Mouse (Mus musculus): ENCODE data around the gene Med12l. TPM values are rescaled to one million over a fixed set of nuclear protein-coding genes. Genes with fewer than 3 reads are reported as not detected.

Med12l gene
- polyA plus RNA-seq, 1 experiment from 2014 or later = 5.5 TPM

- Histone ChIP-seq H3K36me3 (ENCODE audit: control insufficient read depth, insufficient read depth, low read length) (no peaks in the 10 kb centered on the region), H3K9ac (ENCODE audit: low read length) (no peak overlapping the region), H3K4me3 (ENCODE audit: low read depth, low read length) (no peak overlapping the region), H3K4me2 (ENCODE audit: low read depth, low read length, severe bottlenecking) (no peak overlapping the region), H3K27me3 (ENCODE audit: control insufficient read depth, insufficient read depth, low read length) (no peaks in the 10 kb centered on the region), H3K4me1 (replicated peaks; ENCODE audit: control insufficient read depth, insufficient read depth, low read length) (no peaks in the 10 kb centered on the region), H3K27ac (ENCODE audit: low read depth, low read length) (no peak overlapping the region), H3K9me3 (ENCODE audit: control insufficient read depth, low read length) (no peaks in the 10 kb centered on the region)
- WGBS = 29% methylated on average over 7 of the region's 7 CpGs
- DNase-seq (ENCODE audit: low spot score) = no peak
- ATAC-seq (replicated peaks; ENCODE audit: low FRiP score) = no peak
Measured at GRCm38 (mm10) chr3:59121067-59121730, 115.6 kb downstream of the Med12l start.

- Histone ChIP-seq H3K36me3 (ENCODE audit: control insufficient read depth, insufficient read depth, low read length) (no peaks in the 10 kb centered on the region), H3K4me1 (replicated peaks; ENCODE audit: control insufficient read depth, insufficient read depth, low read length) (no peaks in the 10 kb centered on the region), H3K9me3 (ENCODE audit: control insufficient read depth, low read length) (no peaks in the 10 kb centered on the region), H3K27me3 (ENCODE audit: control insufficient read depth, insufficient read depth, low read length) (no peaks in the 10 kb centered on the region), H3K4me3 (ENCODE audit: low read depth, low read length) (no peak overlapping the region), H3K27ac (ENCODE audit: low read depth, low read length) (no peak overlapping the region), H3K4me2 (ENCODE audit: low read depth, low read length, severe bottlenecking) (no peak overlapping the region), H3K9ac (ENCODE audit: low read length) (no peak overlapping the region)
- 68% methylated on average over 7 of the region's 7 CpGs for WGBS
- ATAC-seq (replicated peaks; ENCODE audit: low FRiP score) (no peak), DNase-seq (ENCODE audit: low spot score) (no peak)
Measured at GRCm38 (mm10) chr3:59121780-59122449, 116.3 kb downstream of the Med12l start.

GRCm38 (mm10) chr3:59125022-59125421 is 119.4 kb downstream of the Med12l start:
- no peak overlapping the region for H3K9ac ChIP-seq (ENCODE audit: low read length)
- H3K4me3 ChIP-seq (ENCODE audit: low read depth, low read length) = no peak overlapping the region
- no peaks in the 10 kb centered on the region for H3K4me1 ChIP-seq (replicated peaks; ENCODE audit: control insufficient read depth, insufficient read depth, low read length)
- H3K27ac ChIP-seq (ENCODE audit: low read depth, low read length) = no peak overlapping the region
- H3K36me3 ChIP-seq (ENCODE audit: control insufficient read depth, insufficient read depth, low read length) = no peaks in the 10 kb centered on the region
- no peaks in the 10 kb centered on the region for H3K27me3 ChIP-seq (ENCODE audit: control insufficient read depth, insufficient read depth, low read length)
- DNase-seq (ENCODE audit: low spot score) = no peak
- 67% methylated on average over 5 of the region's 5 CpGs for WGBS
- no peak for ATAC-seq (replicated peaks; ENCODE audit: low FRiP score)
- H3K4me2 ChIP-seq (ENCODE audit: low read depth, low read length, severe bottlenecking) = no peak overlapping the region
- no peaks in the 10 kb centered on the region for H3K9me3 ChIP-seq (ENCODE audit: control insufficient read depth, low read length)

- no peak overlapping the region for H3K4me2 ChIP-seq (ENCODE audit: low read depth, low read length, severe bottlenecking)
- H3K27me3 ChIP-seq (ENCODE audit: control insufficient read depth, insufficient read depth, low read length) = no peaks in the 10 kb centered on the region
- WGBS = 75% methylated on average over 7 of the region's 7 CpGs
- ATAC-seq (replicated peaks; ENCODE audit: low FRiP score) = no peak
- H3K9ac ChIP-seq (ENCODE audit: low read length) = no peak overlapping the region
- H3K27ac ChIP-seq (ENCODE audit: low read depth, low read length) = no peak overlapping the region
- DNase-seq (ENCODE audit: low spot score) = no peak
- H3K9me3 ChIP-seq (ENCODE audit: control insufficient read depth, low read length) = no peaks in the 10 kb centered on the region
- H3K4me1 ChIP-seq (replicated peaks; ENCODE audit: control insufficient read depth, insufficient read depth, low read length) = no peaks in the 10 kb centered on the region
- no peak overlapping the region for H3K4me3 ChIP-seq (ENCODE audit: low read depth, low read length)
- H3K36me3 ChIP-seq (ENCODE audit: control insufficient read depth, insufficient read depth, low read length) = no peaks in the 10 kb centered on the region
Measured at GRCm38 (mm10) chr3:59125783-59126555, 120.3 kb downstream of the Med12l start.

GRCm38 (mm10) chr3:59128681-59129080 is 123.1 kb downstream of the Med12l start:
- ATAC-seq (replicated peaks; ENCODE audit: low FRiP score) (no peak), DNase-seq (ENCODE audit: low spot score) (no peak)
- H3K4me2 ChIP-seq (ENCODE audit: low read depth, low read length, severe bottlenecking) = no peak overlapping the region
- no peaks in the 10 kb centered on the region for H3K4me1 ChIP-seq (replicated peaks; ENCODE audit: control insufficient read depth, insufficient read depth, low read length)
- H3K4me3 ChIP-seq (ENCODE audit: low read depth, low read length) = no peak overlapping the region
- H3K27me3 ChIP-seq (ENCODE audit: control insufficient read depth, insufficient read depth, low read length) = no peaks in the 10 kb centered on the region
- H3K9me3 ChIP-seq (ENCODE audit: control insufficient read depth, low read length) = no peaks in the 10 kb centered on the region
- H3K9ac ChIP-seq (ENCODE audit: low read length) = no peak overlapping the region
- 84% methylated on average over 20 of the region's 20 CpGs for WGBS
- no peaks in the 10 kb centered on the region for H3K36me3 ChIP-seq (ENCODE audit: control insufficient read depth, insufficient read depth, low read length)
- H3K27ac ChIP-seq (ENCODE audit: low read depth, low read length) = no peak overlapping the region

GRCm38 (mm10) chr3:59129547-59129946 is 123.9 kb downstream of the Med12l start:
- H3K36me3 ChIP-seq (ENCODE audit: control insufficient read depth, insufficient read depth, low read length) = no peaks in the 10 kb centered on the region
- H3K4me2 ChIP-seq (ENCODE audit: low read depth, low read length, severe bottlenecking) = no peak overlapping the region
- H3K4me3 ChIP-seq (ENCODE audit: low read depth, low read length) = no peak overlapping the region
- no peak for ATAC-seq (replicated peaks; ENCODE audit: low FRiP score)
- no peak overlapping the region for H3K9ac ChIP-seq (ENCODE audit: low read length)
- no peaks in the 10 kb centered on the region for H3K9me3 ChIP-seq (ENCODE audit: control insufficient read depth, low read length)
- H3K27me3 ChIP-seq (ENCODE audit: control insufficient read depth, insufficient read depth, low read length) = no peaks in the 10 kb centered on the region
- no peaks in the 10 kb centered on the region for H3K4me1 ChIP-seq (replicated peaks; ENCODE audit: control insufficient read depth, insufficient read depth, low read length)
- WGBS = 87% methylated on average over 3 of the region's 3 CpGs
- DNase-seq (ENCODE audit: low spot score) = no peak
- no peak overlapping the region for H3K27ac ChIP-seq (ENCODE audit: low read depth, low read length)

GRCm38 (mm10) chr3:59130431-59130830 is 124.8 kb downstream of the Med12l start:
- H3K9me3 ChIP-seq (ENCODE audit: control insufficient read depth, low read length) = no peaks in the 10 kb centered on the region
- H3K36me3 ChIP-seq (ENCODE audit: control insufficient read depth, insufficient read depth, low read length) = no peaks in the 10 kb centered on the region
- no peak overlapping the region for H3K27ac ChIP-seq (ENCODE audit: low read depth, low read length)
- no peak for DNase-seq (ENCODE audit: low spot score)
- no peak overlapping the region for H3K4me3 ChIP-seq (ENCODE audit: low read depth, low read length)
- H3K4me1 ChIP-seq (replicated peaks; ENCODE audit: control insufficient read depth, insufficient read depth, low read length) = no peaks in the 10 kb centered on the region
- 66% methylated on average over 8 of the region's 8 CpGs for WGBS
- no peak for ATAC-seq (replicated peaks; ENCODE audit: low FRiP score)
- no peak overlapping the region for H3K4me2 ChIP-seq (ENCODE audit: low read depth, low read length, severe bottlenecking)
- H3K9ac ChIP-seq (ENCODE audit: low read length) = no peak overlapping the region
- no peaks in the 10 kb centered on the region for H3K27me3 ChIP-seq (ENCODE audit: control insufficient read depth, insufficient read depth, low read length)

GRCm38 (mm10) chr3:59131081-59131480 is 125.5 kb downstream of the Med12l start:
- 89% methylated on average over 4 of the region's 4 CpGs for whole genome bisulfite sequencing
- no peaks in the 10 kb centered on the region for H3K27me3 ChIP-seq (ENCODE audit: control insufficient read depth, insufficient read depth, low read length)
- H3K27ac ChIP-seq (ENCODE audit: low read depth, low read length) = no peak overlapping the region
- H3K9me3 ChIP-seq (ENCODE audit: control insufficient read depth, low read length) = no peaks in the 10 kb centered on the region
- no peak overlapping the region for H3K9ac ChIP-seq (ENCODE audit: low read length)
- H3K4me2 ChIP-seq (ENCODE audit: low read depth, low read length, severe bottlenecking) = no peak overlapping the region
- no peaks in the 10 kb centered on the region for H3K36me3 ChIP-seq (ENCODE audit: control insufficient read depth, insufficient read depth, low read length)
- ATAC-seq (replicated peaks; ENCODE audit: low FRiP score) = no peak
- H3K4me1 ChIP-seq (replicated peaks; ENCODE audit: control insufficient read depth, insufficient read depth, low read length) = no peaks in the 10 kb centered on the region
- no peak for DNase-seq (ENCODE audit: low spot score)
- no peak overlapping the region for H3K4me3 ChIP-seq (ENCODE audit: low read depth, low read length)
